Mouse (Mus musculus): Measurements from ENCODE around the gene Tacc3.

GRCm38 (mm10) chr5:33637606-33638350 is 20.1 kb upstream of the Tacc3 start:
- TF ChIP-seq CTCF (IDR thresholded peaks at IDR 0.05) (no peak), EP300 (IDR thresholded peaks at IDR 0.05) (no peak)

Measured in lung, postnatal 0 days (tissue).